Mouse (Mus musculus) hindbrain, embryonic 16.5 days (tissue): Measurements from ENCODE around the gene Zfp691. TPM values are rescaled to one million over a fixed set of nuclear protein-coding genes. Genes with fewer than 3 reads are reported as not detected.

Experiments used
- ATAC-seq: fragments of 200-750 bp; cut with Nextera tagmentation; 2 replicates; pipeline ENCODE4 v1.8.0; 2017; ENCODE audit warnings: moderate TSS enrichment, moderate library complexity
- H3K27ac ChIP-seq: fragments of 300-500 bp; sonication (generic); 2 replicates; pipeline ENCODE4 v1.5.1; 2014; ENCODE audit warnings: low read depth, mild to moderate bottlenecking, control low read depth, low read length, moderate library complexity
- H3K27me3 ChIP-seq: fragments of 300-500 bp; sonication (generic); replicated peaks from 2 replicates; pipeline ENCODE4 v1.6.1; 2014; ENCODE audit warnings: low read length; ENCODE audit not compliant: control insufficient read depth, insufficient read depth
- H3K36me3 ChIP-seq: fragments of 300-500 bp; sonication (generic); 2 replicates; pipeline ENCODE4 v1.6.1; 2014; ENCODE audit warnings: mild to moderate bottlenecking, low read length, moderate library complexity, mixed read lengths; ENCODE audit not compliant: control insufficient read depth, insufficient read depth
- H3K4me1 ChIP-seq: fragments of 300-500 bp; sonication (generic); 2 replicates; pipeline ENCODE4 v1.6.1; 2014; ENCODE audit warnings: low read depth, low read length; ENCODE audit not compliant: control insufficient read depth, insufficient read depth
- H3K4me2 ChIP-seq: fragments of 300-500 bp; sonication (generic); 2 replicates; pipeline ENCODE4 v1.6.1; 2014; ENCODE audit warnings: mild to moderate bottlenecking, low read length, control low read depth, moderate library complexity
- H3K4me3 ChIP-seq: fragments of 300-500 bp; sonication (generic); 2 replicates; pipeline ENCODE4 v1.5.1; 2014; ENCODE audit warnings: mild to moderate bottlenecking, low read length, control low read depth, moderate library complexity
- H3K9ac ChIP-seq: fragments of 300-500 bp; sonication (generic); 2 replicates; pipeline ENCODE4 v1.6.1; 2014; ENCODE audit warnings: low read depth, mild to moderate bottlenecking, control low read depth, low read length, moderate library complexity
- H3K9me3 ChIP-seq: fragments of 300-500 bp; sonication (generic); 2 replicates; pipeline ENCODE4 v1.6.1; 2014; ENCODE audit warnings: mild to moderate bottlenecking, low read length, moderate library complexity; ENCODE audit not compliant: control insufficient read depth
- WGBS: fragments of 180-500 bp; shearing (Covaris S2); extraction: QIAGEN DNeasy Blood & Tissue Kit; methylation state at CpG from one replicate; pipeline ENCODE4 v1.1.7; 2014; 5-methylcytosine and 5-hydroxymethylcytosine counted together
- microRNA counts: library from miRNA; unstranded; fragments of <30 nt; microRNA quantifications from one replicate; lab custom pipeline; 2016
- microRNA-seq: library from miRNA; unstranded; fragments of <30 nt; microRNA quantifications from one replicate; pipeline ENCODE4, GENCODE M21; 2017
- polyA plus RNA-seq: library from polyadenylated mRNA; unstranded; fragments of >200 nt; fragmentation: Nextera tagmentation; extraction: Ambion mirVana; gene quantifications from 2 replicates; pipeline ENCODE4 v1.2.1, GENCODE M21; 2015

Zfp691 gene
- polyA plus RNA-seq, 1 experiment from 2014 or later = 2.9 TPM

- Histone ChIP-seq H3K9me3 (no peaks in the 10 kb centered on the region), H3K4me3 (no peak overlapping the region), H3K4me2 (no peak overlapping the region), H3K4me1 (no peaks in the 10 kb centered on the region; the same call in 1 of the 2 replicates), H3K36me3 (0 out of 2 replicates have a peak, but pooled peaks cover 4% of the 10 kb centered on the region), H3K27me3 (no peaks in the 10 kb centered on the region), H3K27ac (no peak overlapping the region), H3K9ac (no peak overlapping the region)
- 52% methylated on average over 4 of the region's 4 CpGs for WGBS
- ATAC-seq = no peak
These were observed 52.7 kb downstream of the Zfp691 start for GRCm38 (mm10) chr4:119121249-119121648.

DNA sequence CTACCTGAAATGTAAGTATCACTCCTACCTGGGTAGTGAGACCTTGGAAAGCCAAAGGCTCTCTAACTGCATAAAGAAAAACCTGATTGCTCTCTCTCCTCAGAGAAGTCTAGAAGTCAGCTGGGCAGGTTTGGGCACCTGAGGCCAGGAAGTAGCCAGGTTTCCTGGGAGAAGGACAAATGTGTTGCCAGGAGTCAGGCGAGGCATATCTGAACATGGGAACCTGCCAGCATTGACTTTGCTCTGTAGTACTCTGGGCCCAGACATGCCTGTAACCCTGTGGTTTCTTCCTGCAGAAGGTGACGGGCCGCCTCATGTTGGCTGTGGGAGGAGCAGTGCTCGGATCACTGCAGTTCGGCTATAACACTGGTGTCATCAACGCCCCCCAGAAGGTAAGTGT, 53.9 kb downstream of the Zfp691 start:
- Histone ChIP-seq H3K9me3 (no peaks in the 10 kb centered on the region), H3K27ac (no peak overlapping the region), H3K27me3 (no peaks in the 10 kb centered on the region), H3K4me3 (no peak overlapping the region), H3K9ac (no peak overlapping the region), H3K4me1 (no peaks in the 10 kb centered on the region; the same call in 1 of the 2 replicates), H3K36me3 (0 out of 2 replicates have a peak, but pooled peaks cover 4% of the 10 kb centered on the region), H3K4me2 (no peak overlapping the region)
- WGBS = 87% methylated on average over 6 of the region's 6 CpGs
- ATAC-seq = no peak

MicroRNAs encoded within 50 kb of the gene (microRNA counts, 519-probe panel; counts per million panel counts)
- 1,983 counts per million, percentile 27 among the panel's probes with 10 or more counts for microRNA mmu-miR-1957 (lab: Ali Mortazavi, UCI)

Small RNAs within 50 kb of the gene (microRNA-seq; reads per million reads assigned to microRNA genes)
- gene Mir1957a = not detected

Other genes starting within 250 kb of the Zfp691 start
- gene Olfr1328, start 235.6 kb downstream of the Zfp691 start, polyA plus RNA-seq = not detected in 2 replicates
- 0.06 and 0.09 TPM in 2 replicates for gene Lao1, start 212.6 kb downstream of the Zfp691 start, polyA plus RNA-seq
- gene Slc2a1, start 65.5 kb downstream of the Zfp691 start, polyA plus RNA-seq = 100 and 106 TPM in 2 replicates
- 0.33 and 0.70 TPM in 2 replicates for gene Ermap, start 15.8 kb upstream of the Zfp691 start, polyA plus RNA-seq
- gene Svbp, start 21.1 kb upstream of the Zfp691 start, polyA plus RNA-seq = 197 and 201 TPM in 2 replicates
- gene Tmem269, start 44.0 kb upstream of the Zfp691 start, polyA plus RNA-seq = 0.20 and 0.46 TPM in 2 replicates
- gene AU022252, start 58.5 kb upstream of the Zfp691 start, polyA plus RNA-seq = 23.3 and 24.5 TPM in 2 replicates
- gene P3h1, start 58.7 kb upstream of the Zfp691 start, polyA plus RNA-seq = 8.3 and 11.3 TPM in 2 replicates
- 0.81 and 1.1 TPM in 2 replicates for gene Cldn19, start 81.2 kb upstream of the Zfp691 start, polyA plus RNA-seq
- 710 and 718 TPM in 2 replicates for gene Ybx1, start 120.4 kb upstream of the Zfp691 start, polyA plus RNA-seq
- gene Ppih, start 146.4 kb upstream of the Zfp691 start, polyA plus RNA-seq = 42.4 and 43.4 TPM in 2 replicates
- gene Ccdc30, start 241.3 kb upstream of the Zfp691 start, polyA plus RNA-seq = 18.8 and 20.0 TPM in 2 replicates
- 22.2 and 27.3 TPM in 2 replicates for gene Ppcs, start 248.2 kb upstream of the Zfp691 start, polyA plus RNA-seq
- gene Zmynd12, start 248.6 kb upstream of the Zfp691 start, polyA plus RNA-seq = 0.63 and 0.89 TPM in 2 replicates